Mouse (Mus musculus): ENCODE results near the gene Iscu.

DNA sequence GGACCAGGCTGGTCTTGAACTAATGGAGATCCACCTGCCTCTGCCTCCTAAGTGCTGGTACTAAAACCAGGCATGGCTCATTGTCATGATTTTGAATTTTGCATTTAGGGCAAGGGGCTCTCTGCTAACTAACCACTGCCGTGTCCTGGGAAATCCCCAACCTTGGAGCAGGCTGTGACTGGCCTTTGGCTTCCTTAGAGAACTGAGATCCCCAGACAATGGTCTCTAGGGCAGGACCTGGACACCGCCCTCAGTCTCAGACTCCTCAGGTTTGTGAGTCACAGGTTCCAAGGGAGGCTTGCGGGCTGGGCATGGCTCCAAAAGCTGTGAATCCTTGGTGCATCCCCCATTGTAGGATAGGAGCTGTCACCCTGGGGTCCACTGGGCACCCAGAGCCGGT is 54.1 kb downstream of the Iscu start:
- no peak for TF ChIP-seq HCFC1 (IDR thresholded peaks at IDR 0.05; ENCODE audit: borderline replicate concordance, insufficient read depth, low read length)
- TF ChIP-seq CHD2 (IDR thresholded peaks at IDR 0.05; ENCODE audit: low read depth, low read length), result no peak

All from ES-E14 (cell line).